Mouse (Mus musculus): Measurements from ENCODE around the gene Obscn. TPM values are rescaled to one million over a fixed set of nuclear protein-coding genes. Genes with fewer than 3 reads are reported as not detected.
A peak's percentile ranks its signal among the peaks of the same experiment; 100 is the strongest.

The Obscn gene
- total RNA-seq (2015): not detected in 2 replicates
- not detected in 2 replicates for total RNA-seq (2017)

GRCm38 (mm10) chr11:59135904-59136452 is at the start of gene Obscn:
Obscn (minus strand) TSS chr11:59136402.
- no peak for ATAC-seq (ENCODE audit: poor library complexity, severe bottlenecking)

- ATAC-seq (ENCODE audit: poor library complexity, severe bottlenecking): no peak
Measured at GRCm38 (mm10) chr11:59185490-59185889, 49.3 kb upstream of the Obscn start.

GRCm38 (mm10) chr11:59183821-59184220 is 47.6 kb upstream of the Obscn start:
- peak; percentile 90 for ATAC-seq (ENCODE audit: poor library complexity, severe bottlenecking)

- ATAC-seq (ENCODE audit: poor library complexity, severe bottlenecking): no peak
Measured at GRCm38 (mm10) chr11:59182864-59183331, 46.7 kb upstream of the Obscn start, which contains the start of gene Gjc2. Gjc2 (minus strand) TSS chr11:59183213.

GRCm38 (mm10) chr11:59176921-59177320 is 40.7 kb upstream of the Obscn start:
- no peak for ATAC-seq (ENCODE audit: poor library complexity, severe bottlenecking)

GRCm38 (mm10) chr11:59176475-59176874 is 40.3 kb upstream of the Obscn start:
- no peak for ATAC-seq (ENCODE audit: poor library complexity, severe bottlenecking)

- ATAC-seq (ENCODE audit: poor library complexity, severe bottlenecking): no peak
Measured at GRCm38 (mm10) chr11:59174189-59174838, 38.1 kb upstream of the Obscn start.

- ATAC-seq (ENCODE audit: poor library complexity, severe bottlenecking): no peak
Measured at GRCm38 (mm10) chr11:59170549-59170948, 34.3 kb upstream of the Obscn start.

GRCm38 (mm10) chr11:59169807-59170206 is 33.6 kb upstream of the Obscn start:
- no peak for ATAC-seq (ENCODE audit: poor library complexity, severe bottlenecking)

GRCm38 (mm10) chr11:59165616-59166241 is 29.5 kb upstream of the Obscn start:
- no peak for ATAC-seq (ENCODE audit: poor library complexity, severe bottlenecking)

GRCm38 (mm10) chr11:59164384-59164783 is 28.2 kb upstream of the Obscn start:
- no peak for ATAC-seq (ENCODE audit: poor library complexity, severe bottlenecking)

- peak; percentile 96 for ATAC-seq (ENCODE audit: poor library complexity, severe bottlenecking)
Measured at GRCm38 (mm10) chr11:59163255-59164236, 27.3 kb upstream of the Obscn start, which contains the start of gene Iba57. Iba57 (minus strand) TSS chr11:59163739.

- no peak for ATAC-seq (ENCODE audit: poor library complexity, severe bottlenecking)
Measured at GRCm38 (mm10) chr11:59162443-59163254, 26.4 kb upstream of the Obscn start.

GRCm38 (mm10) chr11:59161398-59161797 is 25.2 kb upstream of the Obscn start:
- ATAC-seq (ENCODE audit: poor library complexity, severe bottlenecking): no peak

GRCm38 (mm10) chr11:59159558-59159957 is 23.4 kb upstream of the Obscn start:
- ATAC-seq (ENCODE audit: poor library complexity, severe bottlenecking): no peak

- ATAC-seq (ENCODE audit: poor library complexity, severe bottlenecking): no peak
Measured at GRCm38 (mm10) chr11:59159099-59159498, 22.9 kb upstream of the Obscn start.

- no peak for ATAC-seq (ENCODE audit: poor library complexity, severe bottlenecking)
Measured at GRCm38 (mm10) chr11:59155900-59156299, 19.7 kb upstream of the Obscn start.

GRCm38 (mm10) chr11:59154220-59154619 is 18.0 kb upstream of the Obscn start:
- no peak for ATAC-seq (ENCODE audit: poor library complexity, severe bottlenecking)

- ATAC-seq (ENCODE audit: poor library complexity, severe bottlenecking): no peak
Measured at GRCm38 (mm10) chr11:59151729-59152128, 15.5 kb upstream of the Obscn start.

GRCm38 (mm10) chr11:59149302-59149701 is 13.1 kb upstream of the Obscn start:
- ATAC-seq (ENCODE audit: poor library complexity, severe bottlenecking): no peak
